24 mouse cellular contexts compared by ENCODE assay signal in genomic region chr2:17642770-17643169, GRCm38 (mm10).
DNase-seq lines count a peak whose midpoint lies in the region; ATAC-seq and TF ChIP-seq lines count a peak whose summit lies in the region.
"Had no signal": no experiment of that assay in that cellular context is flagged by ENCODE, and none has a peak within 500 bp of the region (broad histone marks: within the 10 kb centered on the region; RNA-seq: fewer than 3 reads in every experiment).

No protein-coding gene starts in this region.

- H3K4me3 ChIP-seq in lung, embryonic 14.5 days (ENCODE audit: low read depth, low read length) = no peak overlapping the region
- H3K4me3 ChIP-seq in lung, postnatal 0 days (ENCODE audit: low read depth, low read length) = no peak overlapping the region
- H3K4me3 ChIP-seq: embryonic facial prominence, embryonic 12.5 days; embryonic facial prominence, embryonic 15.5 days; gastrocnemius, adult 2 months; heart, embryonic 13.5 days had no signal

- no peak for TF ChIP-seq CTCF in lung, embryonic 14.5 days (IDR thresholded peaks at IDR 0.05; ENCODE audit: low read depth)
- TF ChIP-seq CTCF in lung, postnatal 0 days (IDR thresholded peaks at IDR 0.05) = no peak

- no peaks in the 10 kb centered on the region for H3K27me3 ChIP-seq in lung, embryonic 14.5 days (ENCODE audit: insufficient read depth, low read length)
- H3K27me3 ChIP-seq in lung, postnatal 0 days (replicated peaks; ENCODE audit: insufficient read depth, low read length) = no peaks in the 10 kb centered on the region
- H3K27me3 ChIP-seq: embryonic facial prominence, embryonic 12.5 days; embryonic facial prominence, embryonic 15.5 days; heart, embryonic 13.5 days had no signal

- peak; percentile 92 for ATAC-seq in lung, embryonic 14.5 days (ENCODE audit: insufficient read depth)
- ATAC-seq in lung, postnatal 0 days = peak; percentile 81
- ATAC-seq: CD4-positive, CD25-positive, alpha-beta regulatory T cell, adult 4 months; forebrain, embryonic 14.5 days; forebrain, postnatal 0 days had no signal

- H3K9me3 ChIP-seq in lung, embryonic 14.5 days (ENCODE audit: low read depth, low read length) = no peaks in the 10 kb centered on the region
- H3K9me3 ChIP-seq in lung, postnatal 0 days (ENCODE audit: low read length) = no peaks in the 10 kb centered on the region
- H3K9me3 ChIP-seq: embryonic facial prominence, embryonic 12.5 days; embryonic facial prominence, embryonic 15.5 days; heart, embryonic 13.5 days had no signal

- 27% methylated on average over 7 of the region's 7 CpGs for WGBS in lung, embryonic 14.5 days
- WGBS in lung, postnatal 0 days = 25% methylated on average over 7 of the region's 7 CpGs

- DNase-seq in lung, embryonic 14.5 days = peak; percentile 87
- no peak for DNase-seq in lung, adult 18-20 months
- peak; percentile 84 for DNase-seq in lung, postnatal 0 days (ENCODE audit: low spot score)
- DNase-seq in lung, postnatal 25 days (ENCODE audit: low spot score) = no peak
- peak; percentile 8 to 35 for DNase-seq in lung, postnatal 4 days
- no peak for DNase-seq in layer of hippocampus, adult 11-12 months (ENCODE audit: low spot score)
- DNase-seq: adrenal gland, adult 2 months; adrenal gland, postnatal 14 days; cerebellum, adult 11 months; cerebellum, adult 2 months; cerebellum, adult 9-11 months; cerebellum, postnatal 25 days; forebrain, postnatal 0 days; gastrocnemius, adult 2 months; gastrocnemius, postnatal 14 days; heart, adult 18-20 months; heart, postnatal 14 days; heart, postnatal 4 days had no signal

- no peak overlapping the region for H3K4me2 ChIP-seq in lung, embryonic 14.5 days
- no peak overlapping the region for H3K4me2 ChIP-seq in lung, postnatal 0 days (replicated peaks; ENCODE audit: low read depth, low read length)
- H3K4me2 ChIP-seq: embryonic facial prominence, embryonic 12.5 days; embryonic facial prominence, embryonic 15.5 days; heart, embryonic 13.5 days; hindbrain, embryonic 14.5 days had no signal

- no peaks in the 10 kb centered on the region for H3K36me3 ChIP-seq in lung, embryonic 14.5 days (ENCODE audit: insufficient read depth)
- no peaks in the 10 kb centered on the region for H3K36me3 ChIP-seq in lung, postnatal 0 days (ENCODE audit: insufficient read depth, low read length)
- H3K36me3 ChIP-seq: embryonic facial prominence, embryonic 12.5 days; embryonic facial prominence, embryonic 15.5 days; heart, embryonic 13.5 days had no signal

- no peak overlapping the region for H3K9ac ChIP-seq in lung, embryonic 14.5 days
- no peak overlapping the region for H3K9ac ChIP-seq in lung, postnatal 0 days (replicated peaks; ENCODE audit: low read depth)
- H3K9ac ChIP-seq: embryonic facial prominence, embryonic 12.5 days; embryonic facial prominence, embryonic 15.5 days; forebrain, postnatal 0 days; heart, embryonic 13.5 days; hindbrain, embryonic 14.5 days had no signal

- H3K4me1 ChIP-seq in lung, embryonic 14.5 days (ENCODE audit: insufficient read depth) = peaks cover 3% of the 10 kb centered on the region; the same call in 1 of the 2 replicates
- no peaks in the 10 kb centered on the region; the same call in 1 of the 2 replicates for H3K4me1 ChIP-seq in lung, postnatal 0 days (ENCODE audit: insufficient read depth, low read depth, low read length)
- H3K4me1 ChIP-seq: embryonic facial prominence, embryonic 12.5 days; heart, embryonic 13.5 days had no signal

- peak; percentile 66 for TF ChIP-seq EP300 in lung, postnatal 0 days (IDR thresholded peaks at IDR 0.05)

- no peak overlapping the region for H3K27ac ChIP-seq in lung, embryonic 14.5 days (ENCODE audit: low read depth)
- H3K27ac ChIP-seq in lung, postnatal 0 days (ENCODE audit: low read length) = no peak overlapping the region
- H3K27ac ChIP-seq: embryonic facial prominence, embryonic 12.5 days; embryonic facial prominence, embryonic 15.5 days; gastrocnemius, adult 2 months; heart, embryonic 13.5 days; hindbrain, embryonic 14.5 days had no signal

Comparison
In these comparisons a context has a peak if more than half of its experiments do, and no peak if none do; other contexts are left out.
1. DNase-seq: peak in lung, embryonic 14.5 days (single experiment), lung, postnatal 0 days (single experiment) and lung, postnatal 4 days (2 of 2); none in lung, adult 18-20 months (0 of 2), lung, postnatal 25 days (single experiment) and layer of hippocampus, adult 11-12 months (single experiment).